Mouse (Mus musculus): ENCODE measurements around the gene Prg2.

GRCm38 (mm10) chr2:84962906-84963507, 17.3 kb upstream of the Prg2 start:
- TF ChIP-seq MAX (IDR thresholded peaks at IDR 0.05) (no peak), MYOD1 (IDR thresholded peaks at IDR 0.05; ENCODE audit: control insufficient read depth, insufficient read length, low read depth) (no peak), CEBPB (IDR thresholded peaks at IDR 0.05; ENCODE audit: low read depth) (no peak), CTCF (IDR thresholded peaks at IDR 0.05; ENCODE audit: control insufficient read depth, insufficient read depth, insufficient read length) (no peak), USF1 (IDR thresholded peaks at IDR 0.05; ENCODE audit: low read depth) (no peak), FOSL1 (IDR thresholded peaks at IDR 0.05; ENCODE audit: insufficient read depth, low read length, poor library complexity, severe bottlenecking) (no peak)

Measured in C2C12 (cell line).